Mouse (Mus musculus): Measurements from ENCODE around the gene Mydgf. TPM values are rescaled to one million over a fixed set of nuclear protein-coding genes. Genes with fewer than 3 reads are reported as not detected.
A peak's percentile ranks its signal among the peaks of the same experiment; 100 is the strongest.

Mydgf gene
- polyA plus RNA-seq, 1 experiment: 86.4 TPM

DNA sequence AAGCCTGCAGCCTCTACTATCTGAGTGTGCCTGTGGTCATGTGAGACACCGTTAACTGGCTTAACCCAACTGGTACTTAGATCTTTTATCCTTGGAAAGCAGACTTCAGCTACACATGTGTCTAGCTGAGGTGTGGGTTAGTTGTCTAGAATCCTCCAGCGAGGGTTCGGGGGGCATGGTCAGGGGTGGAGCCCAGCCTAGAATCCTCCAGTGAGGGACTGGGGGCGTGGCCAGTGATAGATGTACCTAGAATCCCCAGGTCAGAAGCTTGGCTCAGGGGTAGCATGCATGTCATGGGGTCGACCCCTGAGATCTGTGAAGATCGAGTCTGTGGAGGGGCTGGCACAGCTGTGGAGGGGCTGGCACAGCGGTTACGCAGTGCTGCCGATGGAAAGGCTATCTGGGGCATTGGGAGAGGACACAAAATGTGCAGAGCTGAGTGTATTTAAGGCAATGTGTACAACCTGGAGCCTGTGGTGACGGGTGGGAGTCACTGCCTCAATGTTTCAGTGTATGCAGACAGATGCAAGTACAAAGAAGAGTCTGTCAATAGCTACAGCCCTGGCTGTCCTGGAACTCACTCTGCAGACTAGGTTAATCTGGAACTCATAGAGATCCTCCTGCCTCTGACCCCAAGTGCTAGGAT, 10.2 kb downstream of the Mydgf start:
- no peaks in the 10 kb centered on the region for H3K27me3 ChIP-seq (ENCODE audit: control insufficient read depth, insufficient read depth, low read length)
- H3K4me3 ChIP-seq (ENCODE audit: low read depth, low read length): no peak overlapping the region
- H3K27ac ChIP-seq (ENCODE audit: insufficient read depth, low read depth, low read length): no peak overlapping the region
- peaks cover 6% of the 10 kb centered on the region for H3K4me1 ChIP-seq (ENCODE audit: control insufficient read depth, insufficient read depth, insufficient read length, low read length)
- TF ChIP-seq CTCF (IDR thresholded peaks at IDR 0.05; ENCODE audit: extremely low read depth, insufficient read length, insufficient replicate concordance, low read depth, low read length): no peak
- TF ChIP-seq POLR2A (IDR thresholded peaks at IDR 0.05; ENCODE audit: low read depth, low read length): no peak
- peaks cover 19% of the 10 kb centered on the region for H3K36me3 ChIP-seq (ENCODE audit: control insufficient read depth, insufficient read depth, low read length)
- 74% methylated on average over 10 of the region's 10 CpGs for WGBS

DNA sequence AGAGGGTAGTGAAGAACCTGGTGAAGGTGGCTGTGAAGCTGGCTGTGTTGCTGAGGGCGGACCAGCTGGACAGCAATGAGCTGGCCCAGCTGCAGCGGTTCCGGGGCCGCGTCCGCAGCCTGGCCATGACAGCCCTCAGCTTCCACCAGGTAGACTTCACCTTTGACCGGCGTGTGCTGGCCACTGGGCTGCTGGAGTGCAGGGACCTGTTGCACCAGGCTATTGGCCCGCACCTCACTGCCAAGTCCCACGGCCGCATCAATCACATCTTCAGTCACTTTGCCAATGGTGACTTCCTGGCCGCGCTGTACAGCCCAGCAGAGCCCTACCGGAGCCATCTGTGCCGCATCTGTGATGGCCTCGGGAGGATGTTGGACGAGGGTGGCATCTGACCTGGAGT, 11.8 kb downstream of the Mydgf start:
- Histone ChIP-seq H3K27me3 (ENCODE audit: control insufficient read depth, insufficient read depth, low read length) (no peaks in the 10 kb centered on the region), H3K36me3 (ENCODE audit: control insufficient read depth, insufficient read depth, low read length) (peaks cover 5% of the 10 kb centered on the region), H3K4me1 (ENCODE audit: control insufficient read depth, insufficient read depth, insufficient read length, low read length) (peaks cover 6% of the 10 kb centered on the region), H3K27ac (ENCODE audit: insufficient read depth, low read depth, low read length) (no peak overlapping the region), H3K4me3 (ENCODE audit: low read depth, low read length) (no peak overlapping the region)
- WGBS: 93% methylated on average over 17 of the region's 17 CpGs
- TF ChIP-seq POLR2A (IDR thresholded peaks at IDR 0.05; ENCODE audit: low read depth, low read length) (no peak), CTCF (IDR thresholded peaks at IDR 0.05; ENCODE audit: extremely low read depth, insufficient read length, insufficient replicate concordance, low read depth, low read length) (no peak)

DNA sequence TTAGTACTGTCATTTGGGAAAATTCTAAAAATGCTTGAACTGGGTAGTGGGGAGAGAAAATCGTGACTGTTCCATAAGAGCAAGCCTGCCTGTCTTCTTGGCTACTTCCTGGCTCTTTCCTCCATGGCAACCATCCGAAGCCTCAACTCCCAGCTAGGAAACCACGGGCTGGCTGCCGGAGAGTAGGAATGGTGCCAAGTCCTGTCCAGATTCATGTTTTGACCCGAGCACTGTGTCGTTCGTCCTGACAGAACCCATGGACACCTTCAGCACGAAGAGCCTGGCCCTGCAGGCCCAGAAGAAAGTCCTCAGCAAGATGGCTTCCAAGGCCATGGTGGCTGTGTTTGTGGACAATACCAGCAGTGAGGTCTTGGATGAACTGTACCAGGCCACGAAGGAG, 12.3 kb downstream of the Mydgf start:
- Histone ChIP-seq H3K4me1 (ENCODE audit: control insufficient read depth, insufficient read depth, insufficient read length, low read length) (peaks cover 6% of the 10 kb centered on the region), H3K27ac (ENCODE audit: insufficient read depth, low read depth, low read length) (no peak overlapping the region), H3K27me3 (ENCODE audit: control insufficient read depth, insufficient read depth, low read length) (no peaks in the 10 kb centered on the region), H3K36me3 (ENCODE audit: control insufficient read depth, insufficient read depth, low read length) (peaks cover under 1% of the 10 kb centered on the region), H3K4me3 (ENCODE audit: low read depth, low read length) (no peak overlapping the region)
- WGBS: 82% methylated on average over 9 of the region's 9 CpGs
- TF ChIP-seq POLR2A (IDR thresholded peaks at IDR 0.05; ENCODE audit: low read depth, low read length) (no peak), CTCF (IDR thresholded peaks at IDR 0.05; ENCODE audit: extremely low read depth, insufficient read length, insufficient replicate concordance, low read depth, low read length) (no peak)

DNA sequence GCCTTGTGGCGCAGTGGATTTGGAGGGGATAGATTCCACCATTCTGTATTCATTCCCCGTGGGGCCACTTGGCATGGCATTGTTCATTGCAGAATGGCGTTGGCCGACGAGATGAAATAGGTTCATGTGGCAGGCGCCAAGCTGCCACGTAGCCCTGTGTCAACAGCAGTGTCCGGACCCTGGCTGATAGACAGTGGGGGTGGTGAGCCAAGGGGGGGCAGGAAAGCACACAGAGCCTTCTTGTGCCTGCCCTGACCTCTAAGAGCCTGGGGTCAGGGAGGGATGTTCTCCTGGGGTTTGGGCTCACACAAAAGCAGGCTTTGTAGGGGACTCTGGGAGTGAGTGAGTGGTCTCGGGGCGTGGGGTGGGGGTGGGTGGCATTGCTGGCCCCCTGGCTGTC, 13.1 kb downstream of the Mydgf start:
- no peak overlapping the region for H3K4me3 ChIP-seq (ENCODE audit: low read depth, low read length)
- H3K36me3 ChIP-seq (ENCODE audit: control insufficient read depth, insufficient read depth, low read length): no peaks in the 10 kb centered on the region
- 80% methylated on average over 10 of the region's 10 CpGs for WGBS
- H3K27ac ChIP-seq (ENCODE audit: insufficient read depth, low read depth, low read length): no peak overlapping the region
- TF ChIP-seq POLR2A (IDR thresholded peaks at IDR 0.05; ENCODE audit: low read depth, low read length) (no peak), CTCF (IDR thresholded peaks at IDR 0.05; ENCODE audit: extremely low read depth, insufficient read length, insufficient replicate concordance, low read depth, low read length) (no peak)
- H3K27me3 ChIP-seq (ENCODE audit: control insufficient read depth, insufficient read depth, low read length): no peaks in the 10 kb centered on the region
- H3K4me1 ChIP-seq (ENCODE audit: control insufficient read depth, insufficient read depth, insufficient read length, low read length): peaks cover 6% of the 10 kb centered on the region

DNA sequence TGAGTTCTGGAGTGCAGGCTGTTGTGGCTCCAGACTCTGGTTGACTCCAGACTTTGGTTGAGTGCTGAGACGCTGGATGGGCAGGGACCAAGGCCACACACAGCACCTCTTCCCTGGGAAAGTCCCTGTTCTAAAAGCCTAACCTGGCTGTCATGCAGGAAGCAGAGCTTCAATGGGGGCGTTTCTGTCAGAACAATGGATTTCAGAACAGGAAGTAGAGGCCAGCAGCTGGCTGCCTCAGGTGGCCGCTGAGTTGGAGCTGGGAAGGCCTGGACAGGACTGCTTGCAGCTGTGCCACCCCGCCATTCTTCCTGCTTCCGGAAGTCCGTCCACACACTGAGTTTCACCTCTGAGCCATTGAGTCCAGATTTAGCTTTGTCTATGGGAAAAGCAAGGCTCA, 13.9 kb downstream of the Mydgf start:
- peak overlapping the region; percentile 21 for H3K27ac ChIP-seq (ENCODE audit: insufficient read depth, low read depth, low read length)
- no peaks in the 10 kb centered on the region for H3K27me3 ChIP-seq (ENCODE audit: control insufficient read depth, insufficient read depth, low read length)
- WGBS: 37% methylated on average over 6 of the region's 6 CpGs
- H3K4me1 ChIP-seq (ENCODE audit: control insufficient read depth, insufficient read depth, insufficient read length, low read length): peaks cover 6% of the 10 kb centered on the region
- no peaks in the 10 kb centered on the region for H3K36me3 ChIP-seq (ENCODE audit: control insufficient read depth, insufficient read depth, low read length)
- TF ChIP-seq POLR2A (IDR thresholded peaks at IDR 0.05; ENCODE audit: low read depth, low read length) (no peak), CTCF (IDR thresholded peaks at IDR 0.05; ENCODE audit: extremely low read depth, insufficient read length, insufficient replicate concordance, low read depth, low read length) (no peak)
- no peak overlapping the region for H3K4me3 ChIP-seq (ENCODE audit: low read depth, low read length)

DNA sequence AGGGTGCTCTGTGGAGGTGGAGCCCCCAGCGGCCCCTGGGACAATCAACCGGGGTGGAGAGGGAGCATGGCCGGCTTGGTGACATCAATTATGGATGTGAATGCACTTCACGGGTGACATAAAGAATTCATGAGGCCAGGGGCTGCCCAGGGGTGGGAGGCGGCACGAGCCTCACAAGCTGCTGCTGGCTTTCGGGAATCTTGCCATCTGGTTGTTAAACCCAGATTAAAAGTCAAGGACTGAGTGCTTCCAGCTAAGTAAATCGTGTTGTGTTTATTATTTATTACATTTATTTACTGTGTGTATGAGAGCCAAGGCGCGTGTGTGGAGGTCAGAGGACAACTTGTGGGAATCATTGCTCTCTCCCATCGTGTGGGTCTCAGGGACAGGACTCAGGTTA, 18.0 kb downstream of the Mydgf start:
- no peaks in the 10 kb centered on the region for H3K27me3 ChIP-seq (ENCODE audit: control insufficient read depth, insufficient read depth, low read length)
- whole genome bisulfite sequencing: 57% methylated on average over 11 of the region's 11 CpGs
- H3K36me3 ChIP-seq (ENCODE audit: control insufficient read depth, insufficient read depth, low read length): no peaks in the 10 kb centered on the region
- H3K27ac ChIP-seq (ENCODE audit: insufficient read depth, low read depth, low read length): no peak overlapping the region
- no peak for TF ChIP-seq CTCF (IDR thresholded peaks at IDR 0.05; ENCODE audit: extremely low read depth, insufficient read length, insufficient replicate concordance, low read depth, low read length)
- TF ChIP-seq POLR2A (IDR thresholded peaks at IDR 0.05; ENCODE audit: low read depth, low read length): no peak
- no peak overlapping the region for H3K4me3 ChIP-seq (ENCODE audit: low read depth, low read length)
- peaks cover 21% of the 10 kb centered on the region for H3K4me1 ChIP-seq (ENCODE audit: control insufficient read depth, insufficient read depth, insufficient read length, low read length)

DNA sequence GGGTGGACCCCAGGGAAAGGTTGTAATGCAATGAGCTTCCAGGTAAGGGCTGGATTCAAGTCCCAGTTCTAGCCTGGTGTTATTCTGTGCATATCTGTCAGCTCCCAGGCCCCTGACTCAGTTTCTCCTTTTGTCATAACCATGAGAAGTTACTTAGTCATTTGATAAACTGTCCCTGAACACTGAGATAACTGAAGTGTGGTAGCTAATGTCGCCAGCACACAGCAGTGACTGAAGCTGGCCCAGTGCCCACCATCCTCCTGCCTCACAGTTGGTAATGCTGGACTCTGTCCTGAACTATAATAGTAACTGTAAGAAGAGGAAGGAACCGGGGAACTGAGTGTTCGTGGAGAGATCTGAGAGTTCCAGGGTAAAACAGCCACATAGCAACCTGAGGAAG, 19.2 kb downstream of the Mydgf start:
- Histone ChIP-seq H3K36me3 (ENCODE audit: control insufficient read depth, insufficient read depth, low read length) (no peaks in the 10 kb centered on the region), H3K4me1 (ENCODE audit: control insufficient read depth, insufficient read depth, insufficient read length, low read length) (peaks cover 17% of the 10 kb centered on the region), H3K27ac (ENCODE audit: insufficient read depth, low read depth, low read length) (peak overlapping the region; percentile 80), H3K4me3 (ENCODE audit: low read depth, low read length) (no peak overlapping the region), H3K27me3 (ENCODE audit: control insufficient read depth, insufficient read depth, low read length) (no peaks in the 10 kb centered on the region)
- WGBS: 16% methylated on average over 3 of the region's 3 CpGs
- TF ChIP-seq CTCF (IDR thresholded peaks at IDR 0.05; ENCODE audit: extremely low read depth, insufficient read length, insufficient replicate concordance, low read depth, low read length): no peak
- no peak for TF ChIP-seq POLR2A (IDR thresholded peaks at IDR 0.05; ENCODE audit: low read depth, low read length)
